Mouse (Mus musculus) kidney, embryonic 14.5 days (tissue): ENCODE results near the gene Cyp27a1. TPM values are rescaled to one million over a fixed set of nuclear protein-coding genes. Genes with fewer than 3 reads are reported as not detected.

ENCODE experiments used
- ATAC-seq: fragments of 200-750 bp; cut with Nextera tagmentation; 2 replicates; pipeline ENCODE4 v1.8.0; 2017; ENCODE audit warnings: moderate number of reproducible peaks, mild to moderate bottlenecking, moderate TSS enrichment, moderate library complexity; ENCODE audit not compliant: low FRiP score, low TSS enrichment
- H3K27ac ChIP-seq: fragments of 300-500 bp; sonication (generic); 2 replicates; pipeline ENCODE4 v1.5.1; 2014; ENCODE audit warnings: low read depth, mild to moderate bottlenecking, low read length, moderate library complexity, mixed read lengths
- H3K27me3 ChIP-seq: fragments of 300-500 bp; sonication (generic); 2 replicates; pipeline ENCODE4 v1.6.1; 2014; ENCODE audit warnings: mild to moderate bottlenecking, low read length; ENCODE audit not compliant: control insufficient read depth, insufficient read depth
- H3K36me3 ChIP-seq: fragments of 300-500 bp; sonication (generic); 2 replicates; pipeline ENCODE4 v1.6.1; 2014; ENCODE audit warnings: low read length, mixed read lengths; ENCODE audit not compliant: control insufficient read depth, insufficient read depth
- H3K4me1 ChIP-seq: fragments of 300-500 bp; sonication (generic); 2 replicates; pipeline ENCODE4 v1.6.1; 2014; ENCODE audit warnings: low read length, mixed read lengths; ENCODE audit not compliant: control insufficient read depth, insufficient read depth
- H3K4me2 ChIP-seq: fragments of 300-500 bp; sonication (generic); replicated peaks from 2 replicates; pipeline ENCODE4 v1.6.1; 2014; ENCODE audit warnings: low read depth, mild to moderate bottlenecking, low read length
- H3K4me3 ChIP-seq: fragments of 300-500 bp; sonication (generic); 2 replicates; pipeline ENCODE4 v1.5.1; 2014; ENCODE audit warnings: mild to moderate bottlenecking, low read length
- H3K9ac ChIP-seq: fragments of 300-500 bp; sonication (generic); 2 replicates; pipeline ENCODE4 v1.6.1; 2014; ENCODE audit warnings: low read depth, mild to moderate bottlenecking, low read length, moderate library complexity
- H3K9me3 ChIP-seq: fragments of 300-500 bp; sonication (generic); 2 replicates; pipeline ENCODE4 v1.6.1; 2016; ENCODE audit warnings: low read length; ENCODE audit not compliant: control insufficient read depth
- WGBS: fragments of 180-500 bp; shearing (Covaris S2); extraction: QIAGEN DNeasy Blood & Tissue Kit; methylation state at CpG from one replicate; pipeline ENCODE4 v1.1.7; 2014; 5-methylcytosine and 5-hydroxymethylcytosine counted together
- polyA plus RNA-seq: library from polyadenylated mRNA; unstranded; fragments of >200 nt; fragmentation: Nextera tagmentation; extraction: Ambion mirVana; gene quantifications from 2 replicates; pipeline ENCODE4 v1.2.1, GENCODE M21; 2014

Cyp27a1 gene
- polyA plus RNA-seq, 1 experiment from 2014 or later, result 8.1 TPM

DNA sequence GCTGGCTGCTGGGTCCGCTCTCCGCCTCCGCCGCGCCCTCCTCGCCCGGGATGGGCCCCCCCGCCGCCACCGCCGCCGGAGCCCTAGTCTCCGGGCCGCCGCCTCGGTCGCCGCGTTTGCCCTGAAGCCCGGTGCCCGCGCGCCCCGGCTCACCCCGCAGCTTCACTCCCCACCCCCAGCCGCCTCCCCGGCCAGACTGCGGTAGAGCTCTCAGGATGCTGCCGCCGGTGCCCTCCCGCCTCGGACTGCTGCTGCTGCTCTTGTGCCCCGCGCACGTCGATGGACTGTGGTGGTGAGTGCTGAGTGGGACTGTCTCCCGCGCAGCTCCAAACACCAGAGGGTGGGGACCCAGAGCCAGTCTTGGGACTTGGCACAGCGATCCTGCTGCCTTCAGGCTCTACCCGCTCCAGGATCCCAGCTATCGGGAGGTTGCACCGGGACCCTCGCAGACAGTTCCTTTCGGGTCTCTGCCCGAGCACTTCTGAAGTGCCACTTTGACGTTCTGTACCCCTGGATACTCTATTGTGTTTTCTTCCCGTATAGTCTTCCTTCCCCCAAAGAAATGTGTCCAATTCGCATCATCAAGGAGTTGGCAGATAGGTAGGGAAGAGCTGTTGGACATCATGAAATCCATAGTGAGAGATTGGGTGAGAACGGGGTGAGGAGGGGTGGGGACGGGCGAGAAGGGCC is 58.7 kb downstream of the Cyp27a1 start:
- H3K9me3 ChIP-seq, result no peaks in the 10 kb centered on the region
- under 1% methylated on average over 39 of the region's 51 CpGs for WGBS
- no peaks in the 10 kb centered on the region for H3K36me3 ChIP-seq
- no peak for ATAC-seq
- peaks cover 24% of the 10 kb centered on the region for H3K4me1 ChIP-seq
- peak overlapping the region; percentile 86 for H3K4me2 ChIP-seq
- H3K27ac ChIP-seq, result no peak overlapping the region
- peaks cover 48% of the 10 kb centered on the region for H3K27me3 ChIP-seq
- H3K4me3 ChIP-seq, result peak overlapping the region; percentile 50
- peak overlapping the region; percentile 50; the same call in 1 of the 2 replicates for H3K9ac ChIP-seq

DNA sequence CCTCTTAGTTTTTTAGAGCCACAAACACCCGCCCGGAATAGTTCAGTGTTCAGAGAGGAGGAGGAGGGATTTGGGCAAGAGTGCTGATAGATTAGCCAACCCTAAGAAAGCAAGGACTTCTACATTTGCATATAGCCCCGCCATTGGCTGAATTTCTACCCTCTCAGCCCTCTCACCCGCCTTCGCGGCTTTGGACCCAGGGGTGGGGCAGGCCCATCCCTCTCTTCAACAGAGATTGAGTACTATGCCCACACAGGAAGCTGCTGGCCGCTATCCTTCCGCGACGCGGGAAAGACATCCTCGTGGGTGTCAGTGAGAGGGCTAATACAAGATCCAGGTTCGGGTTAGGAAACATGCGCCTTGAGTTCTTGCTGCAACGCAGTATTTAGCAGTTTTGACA is 59.8 kb downstream of the Cyp27a1 start:
- WGBS, result under 1% methylated on average over 15 of the region's 15 CpGs
- peak overlapping the region; percentile 86 for H3K4me2 ChIP-seq
- no peaks in the 10 kb centered on the region for H3K36me3 ChIP-seq
- ATAC-seq, result peak; percentile 87
- peaks cover 45% of the 10 kb centered on the region for H3K27me3 ChIP-seq
- peak overlapping the region; percentile 50 for H3K4me3 ChIP-seq
- H3K9ac ChIP-seq, result no peak overlapping the region
- no peaks in the 10 kb centered on the region for H3K9me3 ChIP-seq
- H3K27ac ChIP-seq, result no peak overlapping the region
- peaks cover 24% of the 10 kb centered on the region for H3K4me1 ChIP-seq

DNA sequence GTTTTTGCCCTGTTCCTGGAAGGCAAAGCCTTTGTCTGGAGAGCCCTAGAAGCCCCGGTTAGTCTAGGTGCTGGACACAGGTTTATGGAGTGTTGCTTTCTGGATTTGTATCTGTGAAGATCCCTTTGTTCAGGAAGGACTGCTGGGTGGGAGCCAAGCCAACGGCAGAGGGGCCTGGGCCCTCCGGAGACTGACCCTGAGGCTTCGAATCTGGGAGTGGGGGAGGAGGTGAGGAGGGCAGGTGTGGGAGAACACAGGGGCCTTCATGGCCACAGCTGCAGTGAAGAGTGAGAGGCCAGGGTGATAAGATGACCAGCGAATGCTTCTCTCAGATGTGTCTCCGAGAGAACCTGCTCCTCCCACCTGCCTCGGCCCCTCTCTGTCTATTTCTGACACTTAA is 60.7 kb downstream of the Cyp27a1 start:
- Histone ChIP-seq H3K9ac (no peak overlapping the region), H3K9me3 (no peaks in the 10 kb centered on the region), H3K4me3 (no peak overlapping the region), H3K4me1 (peaks cover 24% of the 10 kb centered on the region), H3K4me2 (no peak overlapping the region), H3K36me3 (no peaks in the 10 kb centered on the region), H3K27me3 (peaks cover 45% of the 10 kb centered on the region), H3K27ac (no peak overlapping the region)
- no peak for ATAC-seq
- WGBS, result 11% methylated on average over 7 of the region's 7 CpGs

DNA sequence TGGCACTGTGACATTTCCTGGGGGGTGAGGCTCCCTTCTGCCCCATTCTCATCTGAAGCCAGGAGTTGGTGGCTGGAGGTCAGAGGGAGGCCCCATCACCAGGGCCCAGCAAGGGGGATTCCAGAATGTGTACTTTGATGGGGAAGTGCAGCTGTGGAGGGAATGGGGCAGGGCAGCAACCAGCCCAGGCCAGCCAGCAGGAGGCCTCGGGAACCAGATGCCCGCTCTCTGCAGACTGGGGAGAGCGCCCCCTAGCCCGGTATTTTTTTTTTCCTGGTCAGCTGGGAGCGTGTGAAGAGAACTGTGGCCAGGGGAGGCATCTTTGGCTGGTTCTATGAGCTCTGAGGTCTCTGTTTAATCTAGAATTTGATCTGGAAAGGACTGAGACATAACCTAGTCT is 62.4 kb downstream of the Cyp27a1 start:
- Histone ChIP-seq H3K4me3 (no peak overlapping the region), H3K36me3 (no peaks in the 10 kb centered on the region), H3K27me3 (peaks cover 36% of the 10 kb centered on the region), H3K4me1 (peaks cover 17% of the 10 kb centered on the region), H3K9ac (no peak overlapping the region), H3K27ac (no peak overlapping the region), H3K4me2 (no peak overlapping the region), H3K9me3 (no peaks in the 10 kb centered on the region)
- 14% methylated on average over 5 of the region's 5 CpGs for WGBS
- ATAC-seq, result no peak

DNA sequence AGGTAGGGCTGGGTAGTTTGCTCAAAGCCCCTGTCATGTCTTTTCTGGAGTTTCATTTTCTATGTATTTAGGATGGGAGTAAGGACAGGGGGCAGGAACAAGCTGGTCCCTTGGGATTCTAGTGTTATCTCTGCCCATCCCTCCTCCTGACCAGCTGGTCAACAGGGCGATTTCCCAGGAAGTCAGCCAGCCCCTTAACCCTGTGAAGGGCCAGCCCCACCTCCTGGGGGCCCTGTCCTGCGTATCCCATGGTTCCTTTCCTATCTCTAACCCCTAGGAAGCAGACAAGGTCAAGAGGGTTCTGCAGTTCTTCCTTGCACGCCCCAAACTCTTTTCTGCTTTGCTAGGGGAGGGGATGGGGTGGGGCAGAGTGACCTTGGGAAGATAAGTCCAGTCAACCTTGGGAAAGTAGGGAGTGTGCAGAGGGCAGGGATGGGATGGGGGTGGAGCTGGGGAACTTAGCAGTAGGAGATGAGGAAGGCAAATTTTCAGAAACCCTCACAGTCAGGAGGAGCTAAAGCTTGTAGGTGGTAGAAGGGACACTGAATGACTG is 65.6 kb downstream of the Cyp27a1 start:
- H3K4me1 ChIP-seq, result peaks cover 10% of the 10 kb centered on the region; the same call in 1 of the 2 replicates

DNA sequence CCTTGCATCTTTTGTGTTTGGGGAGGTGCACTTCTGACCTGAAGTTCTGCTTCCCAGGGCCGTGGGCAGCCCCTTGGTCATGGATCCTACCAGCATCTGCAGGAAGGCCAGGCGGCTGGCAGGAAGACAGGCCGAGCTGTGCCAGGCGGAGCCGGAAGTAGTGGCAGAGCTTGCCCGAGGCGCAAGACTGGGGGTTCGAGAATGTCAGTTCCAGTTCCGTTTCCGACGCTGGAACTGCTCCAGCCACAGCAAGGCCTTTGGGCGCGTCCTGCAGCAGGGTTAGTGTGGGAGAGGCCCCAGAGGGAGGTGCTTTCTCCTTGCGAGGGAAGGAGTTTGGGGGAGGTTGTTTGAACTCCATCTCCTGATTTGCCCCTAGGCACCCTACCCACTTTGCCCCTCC is 68.7 kb downstream of the Cyp27a1 start:
- Histone ChIP-seq H3K9me3 (no peaks in the 10 kb centered on the region), H3K4me2 (no peak overlapping the region), H3K27me3 (peaks cover 73% of the 10 kb centered on the region), H3K9ac (no peak overlapping the region), H3K4me3 (no peak overlapping the region), H3K36me3 (no peaks in the 10 kb centered on the region), H3K27ac (no peak overlapping the region), H3K4me1 (peaks cover 9% of the 10 kb centered on the region; the same call in 1 of the 2 replicates)
- ATAC-seq, result no peak
- 17% methylated on average over 14 of the region's 14 CpGs for WGBS

More for the DNA sequence above, 65.6 kb downstream of the Cyp27a1 start:
- Histone ChIP-seq H3K27ac (no peak overlapping the region), H3K4me3 (no peak overlapping the region), H3K9me3 (no peaks in the 10 kb centered on the region), H3K27me3 (peaks cover 52% of the 10 kb centered on the region), H3K9ac (no peak overlapping the region), H3K4me2 (no peak overlapping the region), H3K36me3 (no peaks in the 10 kb centered on the region)
- no peak for ATAC-seq
- WGBS, result 37% methylated on average over 3 of the region's 3 CpGs

DNA sequence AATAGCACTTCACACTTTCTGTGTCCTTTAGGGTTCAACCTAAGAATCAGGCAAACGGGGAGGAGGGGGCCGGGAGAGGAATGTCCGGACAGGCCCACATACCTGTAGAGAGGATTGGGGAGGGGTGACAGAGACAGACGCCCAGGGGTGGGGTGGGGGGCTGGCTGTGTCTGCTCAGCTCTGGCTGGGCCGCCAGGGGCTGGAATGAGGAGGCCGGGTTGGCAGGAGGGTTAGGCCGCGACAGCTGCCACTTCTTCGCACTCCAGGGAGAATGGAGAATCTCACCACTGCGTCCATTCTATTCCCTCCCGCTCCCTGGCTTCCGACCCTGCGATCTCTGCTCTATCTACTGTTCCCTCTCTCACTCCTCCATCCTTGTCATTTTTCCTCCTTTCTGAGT is 70.2 kb downstream of the Cyp27a1 start:
- H3K4me3 ChIP-seq, result peak overlapping the region; percentile 45
- H3K4me1 ChIP-seq, result peaks cover 9% of the 10 kb centered on the region; the same call in 1 of the 2 replicates
- no peak overlapping the region for H3K27ac ChIP-seq
- H3K9me3 ChIP-seq, result no peaks in the 10 kb centered on the region
- peaks cover 86% of the 10 kb centered on the region for H3K27me3 ChIP-seq
- peak overlapping the region; percentile 20; the same call in 1 of the 2 replicates for H3K9ac ChIP-seq
- H3K36me3 ChIP-seq, result no peaks in the 10 kb centered on the region
- 7% methylated on average over 13 of the region's 13 CpGs for WGBS
- ATAC-seq, result no peak
- H3K4me2 ChIP-seq, result peak overlapping the region; percentile 77

DNA sequence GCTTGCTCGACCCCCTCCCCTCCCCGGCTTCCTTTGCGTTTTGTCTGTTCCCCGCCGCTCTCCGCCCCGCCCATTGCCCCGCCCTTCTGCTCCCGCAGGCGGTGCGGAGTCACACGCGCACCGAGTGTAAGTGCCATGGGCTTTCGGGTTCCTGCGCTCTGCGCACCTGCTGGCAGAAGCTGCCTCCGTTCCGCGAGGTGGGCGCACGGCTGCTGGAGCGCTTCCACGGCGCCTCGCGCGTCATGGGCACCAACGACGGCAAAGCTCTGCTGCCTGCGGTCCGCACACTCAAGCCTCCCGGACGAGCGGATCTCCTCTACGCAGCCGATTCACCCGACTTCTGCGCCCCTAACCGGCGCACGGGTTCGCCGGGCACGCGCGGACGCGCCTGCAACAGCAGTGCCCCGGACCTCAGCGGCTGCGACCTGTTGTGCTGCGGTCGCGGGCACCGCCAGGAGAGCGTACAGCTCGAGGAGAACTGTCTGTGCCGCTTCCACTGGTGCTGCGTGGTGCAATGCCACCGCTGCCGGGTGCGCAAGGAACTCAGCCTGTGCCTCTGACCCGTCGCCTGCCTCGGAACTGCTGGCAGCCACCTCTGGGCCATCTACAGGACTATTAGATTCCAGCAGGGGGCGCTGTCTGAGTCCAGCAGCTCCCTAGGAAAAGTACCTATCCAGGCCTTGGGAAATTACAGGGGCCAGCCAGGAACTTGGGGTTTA is 70.8 kb downstream of the Cyp27a1 start:
- no peak for ATAC-seq
- Histone ChIP-seq H3K9ac (peak overlapping the region; percentile 20; the same call in 1 of the 2 replicates), H3K27ac (no peak overlapping the region), H3K4me3 (peak overlapping the region; percentile 45), H3K4me2 (peak overlapping the region; percentile 77), H3K9me3 (no peaks in the 10 kb centered on the region), H3K36me3 (no peaks in the 10 kb centered on the region), H3K4me1 (peaks cover 9% of the 10 kb centered on the region; the same call in 1 of the 2 replicates), H3K27me3 (peaks cover 89% of the 10 kb centered on the region)
- 3% methylated on average over 67 of the region's 67 CpGs for WGBS
